Mouse (Mus musculus): ENCODE data around the gene Atrn. TPM values are rescaled to one million over a fixed set of nuclear protein-coding genes. Genes with fewer than 3 reads are reported as not detected.

The Atrn gene
- total RNA-seq, 2 experiments from 2014 or later, result 87.6 to 89.5 TPM

DNA sequence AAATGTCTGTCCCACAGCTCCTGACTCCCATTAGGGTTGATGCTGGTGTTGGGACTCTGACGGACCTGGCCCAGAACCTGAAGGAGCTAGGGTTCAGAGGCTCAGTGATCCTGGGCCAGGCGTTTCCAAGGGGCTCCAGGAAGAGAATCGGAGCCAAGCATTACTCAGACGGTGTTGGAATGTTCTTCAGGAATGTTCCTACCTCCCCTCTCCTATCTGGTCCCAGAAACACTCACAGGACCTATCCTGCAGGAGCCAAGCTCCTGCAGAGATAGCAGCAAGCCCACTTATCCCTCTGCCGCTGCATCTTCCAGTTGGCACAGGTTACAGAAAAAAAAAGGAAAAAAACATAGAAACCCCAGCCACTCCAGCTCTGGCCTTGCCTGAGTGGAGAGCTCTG is 155.3 kb downstream of the Atrn start:
- no peak for DNase-seq
- intact Hi-C loops (cut with DNase I), result no loop called here

DNA sequence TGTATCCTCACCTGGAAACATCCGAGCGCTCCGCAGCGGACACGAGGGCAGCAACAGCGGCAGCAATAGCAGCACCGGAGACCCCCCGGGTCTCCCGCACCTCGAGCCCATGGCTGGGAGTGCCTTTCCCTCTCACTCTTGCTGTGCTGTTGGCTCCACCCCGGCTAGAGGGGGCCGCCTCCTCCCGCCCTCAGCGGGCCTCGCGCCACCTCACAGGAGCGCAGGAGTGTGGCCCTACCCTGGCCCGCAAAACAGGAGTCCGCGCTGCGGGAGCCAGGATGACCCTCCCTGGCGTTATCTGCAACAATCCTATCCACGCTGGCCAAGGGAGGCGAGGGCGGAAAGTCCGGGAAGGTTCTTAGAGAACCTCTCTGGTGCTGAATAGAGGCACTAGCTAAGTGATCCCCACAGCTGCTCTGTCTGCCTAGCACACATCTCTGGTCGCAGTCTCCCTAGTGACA is 157.1 kb downstream of the Atrn start, which contains the start of gene Adam33:
Adam33 (minus strand) TSS at position 411 of the 461 bp plus-strand sequence.
- DNase-seq, result no peak
- intact Hi-C loops (cut with DNase I), result no loop called here

DNA sequence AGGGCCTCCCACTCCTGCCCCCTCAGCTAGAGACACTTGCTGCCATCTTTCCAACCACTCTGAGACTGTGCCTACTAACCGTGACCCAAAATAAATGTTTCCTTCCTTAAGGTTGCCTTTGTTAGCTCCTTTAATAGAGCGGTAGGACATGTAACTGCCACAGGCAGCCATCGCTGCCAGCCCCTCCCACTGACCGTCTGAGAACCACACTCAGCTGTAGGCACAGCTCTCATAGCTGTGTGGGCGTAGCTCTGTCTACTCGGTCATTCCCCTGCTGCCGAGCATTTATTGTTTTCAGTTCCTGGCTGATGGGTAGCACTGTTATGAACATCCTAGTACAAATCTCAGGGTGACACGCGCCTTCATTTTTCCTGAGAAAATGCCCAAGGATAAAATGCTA is 160.0 kb downstream of the Atrn start:
- DNase-seq, result no peak
- intact Hi-C loops (cut with DNase I), result no loop called here

DNA sequence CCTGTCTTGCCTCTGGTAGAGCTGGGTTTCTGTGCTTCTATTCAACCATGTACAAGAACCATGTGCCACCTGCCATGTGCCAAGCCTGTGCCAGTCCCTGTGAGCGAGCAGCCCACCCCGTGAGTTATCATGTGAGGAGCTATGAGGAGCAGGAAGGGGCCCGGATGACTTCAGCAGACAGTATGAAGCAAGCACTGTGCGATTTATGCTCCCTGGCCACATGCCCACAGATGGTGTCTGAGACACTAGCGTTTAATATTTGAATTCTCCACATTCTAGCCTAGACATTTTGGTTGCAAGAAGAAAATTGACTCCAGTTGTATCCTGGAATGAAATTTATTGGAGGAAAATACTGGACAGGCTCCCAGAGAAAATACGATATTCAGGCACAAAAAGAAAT is 161.2 kb downstream of the Atrn start:
- intact Hi-C loops (cut with DNase I), result no loop called here
- DNase-seq, result no peak

DNA sequence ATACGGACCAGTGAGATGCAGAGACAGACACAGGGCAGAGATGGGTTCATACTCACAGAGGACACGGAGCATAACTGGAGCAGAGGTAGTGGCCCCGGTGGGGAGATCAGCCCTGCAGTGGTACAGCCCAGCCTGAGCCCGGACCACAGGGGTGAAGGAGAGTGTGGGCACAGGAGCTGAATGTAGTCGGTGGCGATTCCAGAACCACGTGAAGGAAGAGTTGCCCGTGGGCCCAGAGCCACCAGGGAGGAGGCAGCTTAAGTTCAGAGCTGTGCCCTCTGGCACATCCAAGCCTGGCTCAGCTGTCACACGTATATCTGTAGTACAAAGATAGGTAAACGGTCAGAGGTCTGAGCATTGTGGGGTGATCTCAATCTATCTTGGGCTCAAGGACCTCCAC is 166.2 kb downstream of the Atrn start:
- no peak for DNase-seq
- intact Hi-C loops (cut with DNase I), result no loop called here

Small RNAs within 50 kb of the gene (microRNA-seq; reads per million reads assigned to microRNA genes)
- not detected for gene Mir6973b

Other genes with a start within 250 kb of the Atrn start
- 10 to 100 TPM; 56.3 to 68.9 TPM for gene Ddrgk1, start 241.8 kb upstream of the Atrn start, total RNA-seq (2021)
- gene Itpa, start 238.9 kb upstream of the Atrn start, total RNA-seq (2021), result 10 to 100 TPM; 48.3 to 48.7 TPM
- gene Slc4a11, start 209.0 kb upstream of the Atrn start, total RNA-seq (2021), result under 1 TPM; 0.34 to 0.83 TPM
- gene 4930402H24Rik, start 89 bp upstream of the Atrn start, total RNA-seq (2021), result 100 to 1,000 TPM; 105 to 113 TPM
- 10 to 100 TPM; 23.5 to 23.6 TPM for gene Gfra4, start 136.6 kb downstream of the Atrn start, total RNA-seq (2021)
- gene Adam33, start 157.3 kb downstream of the Atrn start, total RNA-seq (2021), result 1 to 10 TPM; 1.0 to 1.4 TPM
- under 1 TPM; 0.56 to 0.85 TPM for gene Siglec1, start 180.3 kb downstream of the Atrn start, total RNA-seq (2021)
- gene Hspa12b, start 220.8 kb downstream of the Atrn start, total RNA-seq (2021), result 1 to 10 TPM; 9.0 to 9.7 TPM
- gene Gm11037, start 227.0 kb downstream of the Atrn start, total RNA-seq (2021), result not detected

All from left cerebral cortex, postnatal 4 days (tissue).